Mouse (Mus musculus) frontal cortex, adult 2 months (tissue): Measurements from ENCODE around the gene Gm10272. TPM values are rescaled to one million over a fixed set of nuclear protein-coding genes. Genes with fewer than 3 reads are reported as not detected.
"Not testable (repeated sequence)": the region's sequence is repeated elsewhere in the genome, so short reads cannot be mapped to it uniquely, and the experiment has no call there.

Experiments
- DNase-seq, 2 experiments: peaks; one replicate each; pipeline ENCODE4 v3.0.0; 2022; ENCODE audit warnings: low spot score in 1 of 2; ENCODE audit errors: extremely low spot score in 1 of 2
- polyA plus RNA-seq: library from polyadenylated mRNA; depleted of rRNA; stranded (reverse); fragments of >200 nt; gene quantifications from 2 replicates; pipeline ENCODE4 v1.2.3, GENCODE M21; 2012; rRNA removed

The Gm10272 gene
- polyA plus RNA-seq, 1 experiment = not detected

DNA sequence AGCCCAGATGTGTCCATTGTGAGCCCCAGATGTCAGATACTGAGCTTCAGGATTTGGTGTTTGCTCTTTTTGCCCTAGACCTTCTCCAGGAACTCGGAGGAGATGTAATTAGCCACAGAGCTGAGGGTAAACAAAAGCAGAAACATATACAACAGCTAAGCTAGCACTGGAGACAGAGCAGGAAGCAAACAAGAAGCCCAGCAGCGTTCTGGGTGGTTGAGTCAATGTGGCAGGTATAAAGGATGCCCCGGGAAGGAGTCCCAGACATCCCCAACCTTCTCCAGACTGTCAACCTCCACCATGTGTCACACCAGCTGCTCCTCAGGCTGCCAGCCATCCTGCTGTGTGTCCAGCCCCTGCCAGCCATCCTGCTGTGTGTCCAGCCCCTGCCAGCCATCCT, 19.8 kb downstream of the Gm10272 start, which contains the start of gene Gm10100:
Gene Gm10100 (plus strand): TSS at position 301 of the 400 bp plus-strand sequence.
- no peak for DNase-seq

GRCm38 (mm10) chr10:77728280-77728679, 21.9 kb downstream of the Gm10272 start:
- DNase-seq = peak in 1 of 2 experiments; percentile 8

DNA sequence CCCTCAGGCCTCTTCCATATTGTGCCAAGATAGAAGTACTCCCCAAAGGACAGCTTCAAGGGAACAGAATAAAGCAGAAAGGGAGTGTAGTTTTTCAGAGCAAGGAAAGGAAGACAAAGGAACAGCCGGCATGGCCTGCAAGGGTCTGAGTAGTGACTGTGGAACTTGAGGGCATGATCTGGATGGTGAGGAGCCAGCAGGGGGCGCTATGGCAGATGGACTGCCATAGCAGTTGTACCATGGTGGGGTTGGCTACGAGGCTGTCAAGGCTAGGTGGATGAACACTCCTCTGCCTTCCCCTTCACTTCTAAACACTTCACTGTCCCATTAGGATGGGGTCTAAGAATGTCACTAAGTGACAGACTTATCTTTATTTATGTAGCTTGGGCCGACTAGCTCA, 22.8 kb downstream of the Gm10272 start:
- DNase-seq = no peak

DNA sequence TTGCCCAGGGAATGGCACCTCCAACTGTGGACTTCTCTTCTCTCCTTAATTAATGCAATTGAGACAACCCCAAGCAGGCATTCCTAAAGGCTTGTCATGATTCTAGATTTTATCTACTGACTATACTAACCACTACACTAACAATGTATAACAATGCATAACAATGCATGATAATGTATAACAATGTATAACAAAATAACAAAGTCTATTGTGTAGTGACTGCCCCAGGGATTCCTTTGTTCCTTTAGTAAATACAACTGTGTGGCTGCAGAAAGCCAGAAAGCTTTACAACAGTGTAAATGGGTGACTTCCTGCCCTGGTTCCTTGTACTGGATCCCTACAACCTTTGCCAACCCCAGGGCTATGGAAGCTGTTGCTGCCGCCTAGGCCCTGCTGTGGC, 29.5 kb downstream of the Gm10272 start:
- no peak for DNase-seq

- DNase-seq = no peak
Measured at GRCm38 (mm10) chr10:77738929-77739328, 32.5 kb downstream of the Gm10272 start.

DNA sequence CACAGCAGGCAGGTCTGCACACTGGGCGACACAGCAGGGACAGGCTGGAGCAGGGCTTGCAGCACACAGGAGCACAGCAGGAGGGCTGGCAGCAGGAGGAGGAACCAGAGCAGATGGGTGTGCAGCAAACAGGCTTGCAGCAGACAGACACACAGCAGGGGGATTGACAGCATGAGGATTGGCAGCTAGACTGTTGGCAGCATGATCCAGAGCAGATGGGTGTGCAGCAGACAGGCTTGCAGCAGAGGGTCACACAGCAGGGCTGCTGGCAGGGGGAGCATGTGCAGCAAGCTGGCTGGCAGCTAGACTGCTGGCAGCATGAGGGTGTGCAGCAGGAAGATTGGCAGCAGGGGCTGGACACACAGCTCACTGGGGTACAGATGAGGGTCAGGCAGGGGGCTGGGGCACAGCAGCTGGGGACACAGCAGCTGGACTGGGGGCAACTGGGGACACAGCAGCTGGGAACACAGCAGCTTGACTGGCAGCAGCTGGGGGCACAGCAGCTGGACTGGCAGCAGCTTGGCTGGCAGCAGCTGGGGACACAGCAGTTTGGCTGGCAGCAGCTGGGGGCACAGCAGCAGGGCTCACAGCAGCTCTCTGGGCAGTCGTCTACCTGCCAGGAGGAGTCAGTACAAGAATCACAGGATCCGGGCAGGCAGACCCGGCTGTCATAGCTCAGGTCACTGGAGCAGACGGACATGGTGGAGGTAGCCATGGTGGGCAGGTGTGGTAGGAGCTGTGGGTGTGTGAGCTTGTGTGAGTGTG, 35.7 kb downstream of the Gm10272 start, which contains the start of gene Gm18596:
Gene Gm18596 (minus strand): TSS at position 715 of the 765 bp plus-strand sequence.
- DNase-seq = not testable (repeated sequence)

DNA sequence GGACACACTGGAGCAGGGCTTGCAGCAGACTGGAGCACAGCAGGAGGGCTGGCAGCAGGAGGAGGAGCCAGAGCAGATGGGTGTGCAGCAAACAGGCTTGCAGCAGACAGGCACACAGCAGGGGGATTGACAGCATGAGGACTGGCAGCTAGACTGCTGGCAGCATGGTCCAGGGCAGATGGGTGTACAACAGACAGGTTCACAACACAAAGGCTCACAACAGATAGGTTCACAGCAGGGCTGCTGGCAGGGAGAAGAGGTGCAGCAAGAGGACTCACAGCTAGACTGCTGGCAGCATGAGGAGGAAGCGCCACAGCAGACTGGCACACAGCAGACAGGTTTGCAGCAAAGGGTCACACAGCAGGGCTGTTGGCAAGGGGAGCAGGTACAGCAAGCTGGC, 44.3 kb downstream of the Gm10272 start:
- not testable (repeated sequence) for DNase-seq

DNA sequence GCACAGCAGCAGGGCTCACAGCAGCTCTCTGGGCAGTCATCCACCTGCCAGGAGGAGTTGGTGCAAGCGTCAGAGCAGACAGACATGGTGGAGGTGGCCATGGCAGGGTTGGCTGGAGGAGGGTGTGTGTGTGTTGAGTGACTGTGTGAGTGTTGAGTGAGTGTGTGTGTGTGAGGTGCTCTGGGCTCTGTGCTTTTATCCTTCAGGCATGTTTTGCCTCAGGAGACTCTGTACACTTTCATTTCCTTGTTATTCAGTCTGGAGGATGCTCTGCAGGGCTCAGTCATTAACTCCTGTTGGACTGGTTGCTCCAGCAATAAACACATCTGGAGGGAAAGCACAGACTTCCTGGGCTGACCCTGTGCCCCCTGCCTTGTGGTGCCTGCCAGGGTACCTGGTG, 44.8 kb downstream of the Gm10272 start, which contains the start of gene Gm9736:
Gene Gm9736 (minus strand): TSS at position 101 of the 400 bp plus-strand sequence.
- DNase-seq = not testable (repeated sequence)

- DNase-seq = not testable (repeated sequence)
Measured at GRCm38 (mm10) chr10:77752312-77752711, 45.9 kb downstream of the Gm10272 start.

DNA sequence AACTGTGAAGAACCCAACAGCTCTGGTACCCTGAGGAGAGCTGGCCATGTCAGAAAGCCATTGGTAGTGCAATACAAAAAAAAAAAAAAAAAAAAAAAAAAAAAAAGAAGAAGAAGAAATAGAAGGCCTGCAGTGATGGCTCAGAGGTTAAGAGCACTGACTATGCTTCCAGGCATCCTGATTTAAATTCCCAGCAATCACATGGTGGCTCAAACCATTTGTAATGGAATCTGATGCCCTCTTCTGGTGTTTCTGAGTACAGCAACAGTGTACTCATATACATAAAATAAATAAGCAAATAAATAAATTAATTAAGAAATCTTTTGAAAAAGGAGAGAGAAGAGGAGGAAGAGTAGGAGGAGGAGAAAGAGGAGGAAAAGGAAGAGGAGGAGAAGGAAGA, 47.0 kb downstream of the Gm10272 start:
- no peak for DNase-seq

Other genes starting within 250 kb of the Gm10272 start
- gene Fam207a, start 190.8 kb upstream of the Gm10272 start, polyA plus RNA-seq = 43.7 and 44.9 TPM in 2 replicates
- 4.5 and 6.8 TPM in 2 replicates for gene Itgb2, start 176.4 kb upstream of the Gm10272 start, polyA plus RNA-seq
- 125 and 132 TPM in 2 replicates for gene Pttg1ip, start 124.9 kb upstream of the Gm10272 start, polyA plus RNA-seq
- gene Sumo3, start 100.5 kb upstream of the Gm10272 start, polyA plus RNA-seq = 358 and 364 TPM in 2 replicates
- 15.9 and 23.0 TPM in 2 replicates for gene Gm49325, start 100.4 kb upstream of the Gm10272 start, polyA plus RNA-seq
- 47.9 and 51.8 TPM in 2 replicates for gene Ube2g2, start 84.4 kb upstream of the Gm10272 start, polyA plus RNA-seq
- gene Tspear, start 20.1 kb upstream of the Gm10272 start, polyA plus RNA-seq = 0.04 TPM in 1 of 2 replicates, not detected in the other
- gene Gm19402, start 15.9 kb upstream of the Gm10272 start, polyA plus RNA-seq = not detected in 2 replicates
- not detected in 2 replicates for gene Gm9508, start 9.4 kb upstream of the Gm10272 start, polyA plus RNA-seq
- gene Gm10024, start 4.8 kb downstream of the Gm10272 start, polyA plus RNA-seq = not detected in 2 replicates
- not detected in 2 replicates for gene Gm10142, start 9.2 kb downstream of the Gm10272 start, polyA plus RNA-seq
- gene Krtap12-1, start 14.0 kb downstream of the Gm10272 start, polyA plus RNA-seq = not detected in 2 replicates
- not detected in 2 replicates for gene Gm10100, start 19.9 kb downstream of the Gm10272 start, polyA plus RNA-seq
- gene Gm18596, start 36.0 kb downstream of the Gm10272 start, polyA plus RNA-seq = not detected in 2 replicates
- gene Gm9736, start 44.7 kb downstream of the Gm10272 start, polyA plus RNA-seq = not detected in 2 replicates
- gene Gm3233, start 53.1 kb downstream of the Gm10272 start, polyA plus RNA-seq = not detected in 2 replicates
- gene Gm3238, start 64.7 kb downstream of the Gm10272 start, polyA plus RNA-seq = not detected in 2 replicates
- not detected in 2 replicates for gene Gm7138, start 70.3 kb downstream of the Gm10272 start, polyA plus RNA-seq
- not detected in 2 replicates for gene Gm3250, start 75.9 kb downstream of the Gm10272 start, polyA plus RNA-seq
- gene Gm7137, start 81.6 kb downstream of the Gm10272 start, polyA plus RNA-seq = not detected in 2 replicates
- not detected in 2 replicates for gene Gm9639, start 88.5 kb downstream of the Gm10272 start, polyA plus RNA-seq
- gene Gm19668, start 92.5 kb downstream of the Gm10272 start, polyA plus RNA-seq = not detected in 2 replicates
- not detected in 2 replicates for gene Gm9507, start 105.2 kb downstream of the Gm10272 start, polyA plus RNA-seq
- gene Gm2696, start 108.1 kb downstream of the Gm10272 start, polyA plus RNA-seq = not detected in 2 replicates
- gene Krtap10-4, start 120.5 kb downstream of the Gm10272 start, polyA plus RNA-seq = not detected in 2 replicates
- gene Krtap10-10, start 129.3 kb downstream of the Gm10272 start, polyA plus RNA-seq = not detected in 2 replicates
- gene Gm36176, start 140.2 kb downstream of the Gm10272 start, polyA plus RNA-seq = not detected in 2 replicates
- gene Gm10318, start 146.2 kb downstream of the Gm10272 start, polyA plus RNA-seq = not detected in 2 replicates
- gene Gm3285, start 155.3 kb downstream of the Gm10272 start, polyA plus RNA-seq = not detected in 2 replicates
- 5.6 and 6.3 TPM in 2 replicates for gene Lrrc3, start 195.9 kb downstream of the Gm10272 start, polyA plus RNA-seq